Mouse (Mus musculus) megakaryocyte, embryonic 14.5 days (primary cell): Measurements from ENCODE around the gene Ugt1a6a.

ENCODE experiments used
- FLI1 ChIP-seq: IDR thresholded peaks from 2 replicates; pipeline ENCODE4 v1.6.1; 2012; ENCODE audit warnings: low read length, inconsistent platforms, mixed read lengths
- GATA1 ChIP-seq: IDR thresholded peaks from 3 replicates; pipeline ENCODE4 v1.6.1; 2012; ENCODE audit warnings: mixed read lengths, low read length, inconsistent platforms, borderline replicate concordance

DNA sequence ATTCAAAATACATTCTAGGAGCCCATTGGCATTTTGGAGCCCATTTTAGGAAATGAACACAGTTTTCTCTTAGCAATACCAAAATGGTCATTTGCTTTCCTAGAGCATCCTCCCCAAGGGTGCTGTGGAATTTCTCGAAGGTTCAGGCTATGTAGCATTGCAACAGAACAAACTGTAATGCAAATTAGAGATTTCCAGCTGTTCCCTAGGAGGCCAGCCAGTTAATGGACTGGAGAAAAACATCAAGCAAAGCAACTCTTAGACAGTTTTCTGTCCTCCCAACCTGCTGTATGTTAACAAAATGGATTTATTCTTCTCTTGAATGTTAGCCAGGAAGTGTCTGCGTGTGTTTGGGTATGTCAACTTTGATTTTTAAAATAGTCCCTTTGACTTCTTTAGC lies 2.0 kb downstream of the Ugt1a6a start:
- TF ChIP-seq GATA1 (no peak), FLI1 (no peak)
